ENCODE assay signal across 15 mouse cellular contexts in genomic region chr12:71970791-71971654, GRCm38 (mm10).
DNase-seq lines count a peak whose midpoint lies in the region; ATAC-seq and TF ChIP-seq lines count a peak whose summit lies in the region.
"Had no signal": no experiment of that assay in that cellular context is flagged by ENCODE, and none has a peak within 500 bp of the region (broad histone marks: within the 10 kb centered on the region; RNA-seq: fewer than 3 reads in every experiment).

No protein-coding gene starts in this region.

- H3K27ac ChIP-seq in kidney, postnatal 0 days, result peak overlapping the region; percentile 31; the same call in 1 of the 2 replicates
- H3K27ac ChIP-seq in cortical plate, adult 2 months (ENCODE audit: insufficient read depth, low read length), result 0 out of 2 replicates have a peak overlapping the region, but pooled peaks have one; percentile 14
- peak overlapping the region; percentile 66 for H3K27ac ChIP-seq in heart, embryonic 12.5 days (ENCODE audit: poor library complexity, severe bottlenecking)
- H3K27ac ChIP-seq: liver, embryonic 15.5 days; neural tube, embryonic 13.5 days had no signal

- TF ChIP-seq CTCF in kidney, postnatal 0 days (IDR thresholded peaks at IDR 0.05; ENCODE audit: low read depth), result no peak
- TF ChIP-seq CTCF in cortical plate, adult 2 months (IDR thresholded peaks at IDR 0.05; ENCODE audit: extremely low read depth, insufficient read depth, low read length), result no peak

- H3K4me1 ChIP-seq in kidney, postnatal 0 days (replicated peaks; ENCODE audit: insufficient read depth, low read length), result 0 out of 2 replicates have a peak, but pooled peaks cover 5% of the 10 kb centered on the region
- peaks cover 11% of the 10 kb centered on the region for H3K4me1 ChIP-seq in cortical plate, adult 2 months (ENCODE audit: control insufficient read depth, insufficient read depth, low read length)
- H3K4me1 ChIP-seq in heart, embryonic 12.5 days (replicated peaks), result peaks cover 71% of the 10 kb centered on the region

- WGBS in kidney, postnatal 0 days, result 62% methylated on average over 9 of the region's 9 CpGs
- WGBS in heart, embryonic 12.5 days, result 35% methylated on average over 9 of the region's 9 CpGs

- peak; percentile 86 for DNase-seq in kidney, postnatal 0 days (ENCODE audit: low spot score)
- no peak for DNase-seq in kidney, adult 18-20 months
- DNase-seq in lung, postnatal 36 days, result peak; percentile 63
- DNase-seq in cerebellum, adult 8-10 months, result no peak
- no peak for DNase-seq in cerebellum, adult 9-10 months
- no peak for DNase-seq in left cerebral cortex, postnatal 14 days (ENCODE audit: low spot score in 2 of 2)
- DNase-seq: cerebellum, postnatal 10 days; gastrocnemius, postnatal 36 days; kidney, adult 11 months; midbrain, embryonic 14.5 days had no signal

- intact Hi-C loops in left cerebral cortex, postnatal 14 days (cut with DNase I), result no loop called here

- H3K36me3 ChIP-seq in kidney, postnatal 0 days (ENCODE audit: insufficient read depth, low read length), result peaks cover 5% of the 10 kb centered on the region; the same call in 1 of the 2 replicates
- H3K36me3 ChIP-seq in heart, embryonic 12.5 days, result peaks cover 58% of the 10 kb centered on the region

- H3K4me3 ChIP-seq in kidney, postnatal 0 days (replicated peaks; ENCODE audit: low read depth, low read length), result no peak overlapping the region
- no peak overlapping the region for H3K4me3 ChIP-seq in cortical plate, adult 2 months (ENCODE audit: insufficient read depth, low read length)
- H3K4me3 ChIP-seq in heart, embryonic 12.5 days, result no peak overlapping the region
- H3K4me3 ChIP-seq: erythroblast, embryonic 14.5 days; liver, embryonic 15.5 days; neural tube, embryonic 13.5 days had no signal

- H3K4me2 ChIP-seq in kidney, postnatal 0 days (ENCODE audit: low read length), result no peak overlapping the region
- H3K4me2 ChIP-seq in heart, embryonic 12.5 days, result no peak overlapping the region; the same call in 1 of the 2 replicates
- H3K4me2 ChIP-seq: liver, embryonic 15.5 days; neural tube, embryonic 13.5 days had no signal

- H3K27me3 ChIP-seq in kidney, postnatal 0 days (ENCODE audit: insufficient read depth, low read length), result no peaks in the 10 kb centered on the region
- no peaks in the 10 kb centered on the region for H3K27me3 ChIP-seq in heart, embryonic 12.5 days (replicated peaks)
- H3K27me3 ChIP-seq: liver, embryonic 15.5 days; neural tube, embryonic 13.5 days had no signal

- no peaks in the 10 kb centered on the region for H3K9me3 ChIP-seq in kidney, postnatal 0 days (replicated peaks; ENCODE audit: low read length)
- H3K9me3 ChIP-seq in heart, embryonic 12.5 days (replicated peaks), result no peaks in the 10 kb centered on the region
- H3K9me3 ChIP-seq: liver, embryonic 15.5 days; neural tube, embryonic 13.5 days had no signal

- TF ChIP-seq POLR2A in cortical plate, adult 2 months (IDR thresholded peaks at IDR 0.05; ENCODE audit: extremely low read depth, insufficient read depth, low read length), result no peak

- no peak for ATAC-seq in kidney, postnatal 0 days (replicated peaks; ENCODE audit: low FRiP score, low read depth)
- no peak for ATAC-seq in heart, embryonic 12.5 days (ENCODE audit: insufficient number of reproducible peaks, low FRiP score)

- H3K9ac ChIP-seq in kidney, postnatal 0 days (ENCODE audit: low read depth, low read length), result no peak overlapping the region
- no peak overlapping the region for H3K9ac ChIP-seq in heart, embryonic 12.5 days
- H3K9ac ChIP-seq: liver, embryonic 15.5 days; neural tube, embryonic 13.5 days had no signal

Comparison
In these comparisons a context has a peak if more than half of its experiments do, and no peak if none do; other contexts are left out.
1. DNase-seq: peak in kidney, postnatal 0 days (single experiment) and lung, postnatal 36 days (single experiment); none in kidney, adult 18-20 months (single experiment), cerebellum, adult 8-10 months (single experiment), cerebellum, adult 9-10 months (single experiment) and left cerebral cortex, postnatal 14 days (0 of 2).
2. H3K27ac ChIP-seq: peak in every context shown above with its lines; median percentile 66 in heart, embryonic 12.5 days; 31 in kidney, postnatal 0 days; 14 in cortical plate, adult 2 months.